Mouse (Mus musculus) thymus, adult 2 months (tissue): ENCODE measurements around the gene Kdm5b. TPM values are rescaled to one million over a fixed set of nuclear protein-coding genes. Genes with fewer than 3 reads are reported as not detected.

Source experiments
- DNase-seq: peaks from one replicate; pipeline ENCODE4 v3.0.0; 2021
- H3K27ac ChIP-seq: fragments of 200-500 bp; 2 replicates; pipeline ENCODE4 v1.5.1; 2012; ENCODE audit warnings: low read length, control low read depth; ENCODE audit not compliant: control insufficient read depth, insufficient read depth
- H3K27me3 ChIP-seq: fragments of 200-500 bp; 2 replicates; pipeline ENCODE4 v1.6.1; 2012; ENCODE audit warnings: mild to moderate bottlenecking, low read length, moderate library complexity, mixed read lengths; ENCODE audit not compliant: control insufficient read depth, insufficient read depth
- H3K36me3 ChIP-seq: fragments of 200-500 bp; 2 replicates; pipeline ENCODE4 v1.6.1; 2012; ENCODE audit warnings: mild to moderate bottlenecking, low read length, moderate library complexity; ENCODE audit not compliant: control insufficient read depth, insufficient read depth
- H3K4me1 ChIP-seq: fragments of 200-500 bp; replicated peaks from 2 replicates; pipeline ENCODE4 v1.6.1; 2012; ENCODE audit warnings: low read length; ENCODE audit not compliant: control insufficient read depth, insufficient read depth
- H3K4me3 ChIP-seq: fragments of 200-500 bp; 2 replicates; pipeline ENCODE4 v1.5.1; 2012; ENCODE audit warnings: mild to moderate bottlenecking, low read length, control low read depth, moderate library complexity; ENCODE audit not compliant: control insufficient read depth, insufficient read depth
- CTCF ChIP-seq: fragments of 200-500 bp; IDR thresholded peaks from 2 replicates; pipeline ENCODE4 v1.5.1; 2012; ENCODE audit warnings: mild to moderate bottlenecking, control low read depth, low read length, moderate library complexity, borderline replicate concordance; ENCODE audit not compliant: control insufficient read depth, poor library complexity, insufficient read depth; ENCODE audit errors: extremely low read depth
- POLR2A ChIP-seq: fragments of 200-500 bp; IDR thresholded peaks from 2 replicates; pipeline ENCODE4 v1.6.1; 2012; ENCODE audit warnings: mild to moderate bottlenecking, low read length, control low read depth, moderate library complexity; ENCODE audit not compliant: control insufficient read depth, poor library complexity, insufficient read depth; ENCODE audit errors: extremely low read depth
- WGBS: fragments of 180-500 bp; shearing (Covaris S2); methylation state at CpG from one replicate; pipeline ENCODE4 v1.1.7; 2018; 5-methylcytosine and 5-hydroxymethylcytosine counted together
- polyA plus RNA-seq: library from polyadenylated mRNA; depleted of rRNA; stranded (reverse); fragments of >200 nt; gene quantifications from 2 replicates; pipeline ENCODE4 v1.2.3, GENCODE M21; 2012; rRNA removed

Gene Kdm5b
- polyA plus RNA-seq, 1 experiment = 26.7 TPM

DNA sequence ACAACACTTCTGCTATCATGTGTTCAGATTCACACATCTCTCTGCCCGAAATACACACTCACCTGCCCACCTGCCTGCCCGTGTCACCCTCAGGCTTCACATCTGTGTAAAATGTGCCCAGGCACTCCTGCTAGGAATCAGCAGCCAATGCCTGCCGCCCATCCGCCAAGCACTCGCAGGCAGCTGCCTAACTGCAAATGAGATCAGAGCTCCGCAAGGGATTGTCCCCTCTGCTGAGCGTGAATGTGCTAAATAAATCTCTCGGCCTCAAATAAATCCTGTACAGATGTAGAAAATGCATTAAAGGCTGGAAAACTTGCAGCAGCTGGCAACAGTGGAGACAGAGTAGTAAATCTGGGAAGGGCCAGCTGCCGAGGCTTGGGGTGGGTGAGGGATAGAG lies 122.5 kb downstream of the Kdm5b start:
- no peaks in the 10 kb centered on the region; the same call in none of the 2 replicates for H3K4me1 ChIP-seq
- no peak overlapping the region for H3K4me3 ChIP-seq
- no peaks in the 10 kb centered on the region for H3K36me3 ChIP-seq
- no peak for DNase-seq
- no peaks in the 10 kb centered on the region for H3K27me3 ChIP-seq
- WGBS = 95% methylated on average over 9 of the region's 9 CpGs
- TF ChIP-seq POLR2A = no peak
- no peak for TF ChIP-seq CTCF
- no peak overlapping the region for H3K27ac ChIP-seq

Other genes with a start within 250 kb of the Kdm5b start
- 13.6 and 17.2 TPM in 2 replicates for gene Ppfia4, start 227.2 kb upstream of the Kdm5b start, polyA plus RNA-seq
- gene Tmem183a, start 198.2 kb upstream of the Kdm5b start, polyA plus RNA-seq = 85.4 and 98.5 TPM in 2 replicates
- not detected in 2 replicates for gene 4933406M09Rik, start 174.2 kb upstream of the Kdm5b start, polyA plus RNA-seq
- gene Cyb5r1, start 154.6 kb upstream of the Kdm5b start, polyA plus RNA-seq = 44.9 and 47.2 TPM in 2 replicates
- 92.2 and 94.0 TPM in 2 replicates for gene Adipor1, start 144.8 kb upstream of the Kdm5b start, polyA plus RNA-seq
- 7.7 and 7.9 TPM in 2 replicates for gene Klhl12, start 104.6 kb upstream of the Kdm5b start, polyA plus RNA-seq
- gene Rabif, start 65.5 kb upstream of the Kdm5b start, polyA plus RNA-seq = 24.8 and 25.0 TPM in 2 replicates
- not detected in 2 replicates for gene Mgat4e, start 10.5 kb upstream of the Kdm5b start, polyA plus RNA-seq
- gene Syt2, start 86.5 kb downstream of the Kdm5b start, polyA plus RNA-seq = 0.05 and 0.70 TPM in 2 replicates